Mouse (Mus musculus): ENCODE measurements around the gene Elf5.

- no peak for TF ChIP-seq CTCF (IDR thresholded peaks at IDR 0.05; ENCODE audit: insufficient read depth, low read depth, low read length)
- TF ChIP-seq POLR2A (IDR thresholded peaks at IDR 0.05; ENCODE audit: insufficient read depth, low read depth, low read length), result no peak
Observed at GRCm38 (mm10) chr2:103464524-103464923, 53.0 kb downstream of the Elf5 start.
